Mouse (Mus musculus) cerebellum, adult (tissue): ENCODE data around the gene Tekt1.

Experiments used
- ATAC-seq: cut with Nextera tagmentation; 2 replicates; pipeline ENCODE4 v1.9.2; 2017; ENCODE audit warnings: mild to moderate bottlenecking, moderate library complexity, mixed read lengths; ENCODE audit not compliant: insufficient number of reproducible peaks, low FRiP score, low TSS enrichment

The Tekt1 gene

DNA sequence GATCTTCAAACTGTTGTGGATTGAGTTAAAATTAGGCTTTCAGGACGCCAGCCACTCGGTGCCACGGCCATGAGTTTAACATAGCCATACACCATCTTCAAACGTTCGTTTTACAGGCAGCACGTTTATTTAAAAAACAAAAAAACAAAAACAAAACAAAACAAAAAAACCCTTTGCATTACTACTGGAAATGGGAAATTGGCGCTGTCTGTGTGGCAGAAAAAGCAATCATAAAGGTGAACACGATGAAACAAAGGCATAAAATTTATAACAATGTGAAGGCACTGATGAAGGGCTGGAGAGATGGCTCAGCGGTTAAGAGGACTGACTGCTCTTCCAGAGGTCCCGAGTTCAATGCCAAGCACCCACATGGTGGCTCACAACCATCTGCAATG is at the start of gene Tekt1:
Tekt1 (minus strand) TSS at position 96 of the 395 bp plus-strand sequence.
- no peak for ATAC-seq

DNA sequence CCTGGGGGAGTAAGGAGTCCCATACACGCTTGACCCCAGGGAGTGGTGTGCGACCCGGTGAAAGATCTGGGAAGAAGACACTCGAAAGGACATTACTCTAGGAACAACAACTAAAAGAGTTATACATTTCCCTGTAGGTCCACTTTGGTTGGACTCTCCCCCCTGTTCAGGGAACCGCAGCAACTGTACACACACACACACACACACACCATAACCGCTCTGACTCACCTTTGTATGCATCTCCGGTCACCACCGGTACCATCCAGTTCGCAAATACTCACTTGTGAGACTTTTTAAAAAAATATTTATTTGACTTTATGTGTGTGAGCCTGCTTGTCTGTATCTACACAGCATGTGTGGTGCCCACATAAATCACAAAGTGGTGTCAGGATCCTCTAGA is 49.7 kb upstream of the Tekt1 start:
- no peak for ATAC-seq

DNA sequence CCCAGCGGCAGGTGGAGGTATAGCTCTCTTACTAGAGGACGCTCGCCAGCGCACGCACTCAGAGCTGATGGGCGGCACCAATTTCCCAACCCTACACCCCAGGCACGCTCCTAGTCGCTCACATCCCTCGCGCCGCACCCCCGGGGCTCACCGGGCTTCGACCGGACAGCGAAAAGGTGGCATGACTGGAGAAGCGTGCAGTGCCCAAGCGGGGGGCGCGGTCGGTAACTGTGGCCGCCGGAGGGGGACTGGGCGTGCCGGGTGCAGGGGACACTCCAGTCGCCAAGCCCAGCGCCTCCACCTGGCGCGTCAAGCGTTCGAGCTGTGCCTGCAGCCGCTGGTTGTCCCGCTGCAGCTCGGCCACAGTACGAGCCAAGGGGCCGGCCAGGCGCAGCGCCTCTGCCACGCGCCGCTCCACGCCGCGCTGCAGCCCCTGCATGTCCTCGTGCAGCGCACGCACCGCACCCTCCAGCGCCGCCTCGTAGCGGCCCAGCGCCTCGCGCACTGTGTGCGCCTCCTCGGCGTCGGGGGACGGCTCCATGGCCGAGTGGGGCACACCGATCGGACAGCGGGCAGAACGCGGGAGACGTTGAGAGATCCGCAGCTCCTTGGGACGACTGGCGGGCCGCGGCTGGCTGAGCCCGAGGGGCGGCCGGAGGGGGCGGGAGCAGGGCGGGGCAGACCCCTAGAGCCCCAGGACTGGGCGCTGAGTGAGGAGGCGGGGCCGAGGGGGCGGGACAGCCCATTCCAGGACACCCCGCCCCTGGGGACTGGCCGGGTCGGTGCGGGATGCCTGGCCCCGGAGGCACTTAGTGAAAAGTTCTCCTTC is 49.1 kb upstream of the Tekt1 start, which contains the start of gene Smtnl2:
Smtnl2 (minus strand) TSS at position 621 of the 829 bp plus-strand sequence.
- ATAC-seq: no peak

DNA sequence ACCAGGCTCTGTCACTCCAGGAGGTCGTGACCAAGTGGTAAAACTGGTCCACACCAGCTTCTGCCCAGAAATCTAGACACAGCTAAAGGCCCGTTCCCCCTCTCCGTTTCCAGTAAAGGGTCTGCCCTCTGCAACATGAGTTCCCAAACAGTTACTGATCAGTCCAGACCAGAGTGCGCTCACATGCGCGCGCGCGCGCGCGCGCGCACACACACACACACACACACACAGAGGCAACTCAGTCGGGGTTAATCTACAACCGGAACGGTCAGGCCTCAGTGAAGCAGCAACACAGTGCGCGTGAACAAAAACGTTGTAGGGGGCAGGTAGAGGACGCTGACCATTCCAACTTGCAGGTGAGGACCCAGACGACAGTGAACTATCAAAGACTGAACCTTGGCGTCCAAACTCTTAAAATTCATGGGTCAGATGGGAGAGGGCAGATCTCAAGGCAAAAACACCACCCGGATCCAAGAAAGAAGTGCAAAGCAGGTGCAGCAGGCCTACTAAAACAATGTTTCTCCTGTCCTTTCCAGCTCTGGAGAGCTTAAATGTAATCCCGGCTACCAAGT is 48.4 kb upstream of the Tekt1 start:
- no peak for ATAC-seq

DNA sequence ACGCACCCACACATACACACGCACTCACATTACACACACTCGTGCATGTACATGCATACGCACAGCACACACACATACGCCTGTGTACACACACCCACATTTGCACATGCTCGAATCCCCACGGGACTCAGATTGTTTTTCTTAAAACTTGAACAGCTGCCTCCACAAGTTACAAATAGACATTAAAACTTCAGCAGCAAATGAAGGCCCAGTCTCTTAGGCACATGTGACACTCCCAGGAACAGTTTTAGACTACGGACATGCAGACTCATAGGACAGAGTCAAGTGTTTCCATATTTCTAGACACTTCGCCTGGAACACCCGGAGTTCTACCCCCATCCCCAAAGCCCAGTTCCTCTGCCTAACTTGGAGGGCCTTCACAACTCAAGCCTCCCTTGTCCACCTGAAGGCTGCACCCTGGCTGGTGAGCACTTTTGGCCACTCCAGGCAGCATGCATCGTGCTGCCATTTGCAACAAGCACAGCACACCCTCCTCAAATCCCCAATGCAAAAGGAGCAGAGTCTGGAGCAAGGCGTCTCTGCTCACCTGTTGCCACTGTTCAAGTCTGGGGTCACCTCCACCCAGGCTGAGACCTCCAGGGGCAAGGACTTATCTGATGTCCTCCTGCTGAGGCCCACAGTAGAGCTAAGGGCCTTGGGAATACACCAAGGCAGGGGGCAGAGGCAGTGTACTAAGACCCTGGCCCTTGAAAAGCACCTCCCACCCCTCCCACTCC is 47.6 kb upstream of the Tekt1 start:
- no peak for ATAC-seq

DNA sequence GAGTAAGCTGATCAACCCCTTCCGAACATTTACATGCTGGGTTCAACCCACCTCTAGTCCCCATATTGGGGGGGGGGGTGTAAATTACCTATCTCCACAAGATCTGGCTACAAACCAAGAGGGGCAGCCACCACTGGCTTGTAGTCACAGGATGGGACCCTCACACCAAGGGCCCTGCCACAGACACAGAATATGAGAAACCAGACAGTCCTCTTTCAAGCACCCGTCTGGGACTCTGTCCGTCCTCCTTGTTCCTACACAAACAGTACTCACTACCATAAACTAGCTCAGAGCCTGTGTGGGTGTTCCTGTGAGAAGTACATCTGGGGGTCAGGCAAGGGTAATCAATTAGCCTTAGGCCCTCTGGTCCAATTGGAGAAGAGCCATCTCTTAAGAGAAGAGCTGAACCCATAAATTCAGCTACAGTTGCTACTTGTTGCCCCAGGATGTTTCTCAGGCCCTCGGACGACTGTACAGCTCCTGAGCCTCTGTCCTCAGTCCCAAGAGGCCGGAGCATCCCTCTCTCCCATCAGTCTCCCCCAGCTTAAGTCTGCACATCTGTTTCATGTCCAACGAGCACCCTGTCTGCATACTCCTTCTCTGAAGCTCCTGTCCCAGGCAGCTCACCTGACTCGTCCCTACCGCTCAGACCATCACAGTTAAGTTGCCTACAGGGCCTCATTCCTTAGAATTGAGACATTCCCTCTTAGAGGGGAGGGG is 46.4 kb upstream of the Tekt1 start:
- ATAC-seq: no peak

DNA sequence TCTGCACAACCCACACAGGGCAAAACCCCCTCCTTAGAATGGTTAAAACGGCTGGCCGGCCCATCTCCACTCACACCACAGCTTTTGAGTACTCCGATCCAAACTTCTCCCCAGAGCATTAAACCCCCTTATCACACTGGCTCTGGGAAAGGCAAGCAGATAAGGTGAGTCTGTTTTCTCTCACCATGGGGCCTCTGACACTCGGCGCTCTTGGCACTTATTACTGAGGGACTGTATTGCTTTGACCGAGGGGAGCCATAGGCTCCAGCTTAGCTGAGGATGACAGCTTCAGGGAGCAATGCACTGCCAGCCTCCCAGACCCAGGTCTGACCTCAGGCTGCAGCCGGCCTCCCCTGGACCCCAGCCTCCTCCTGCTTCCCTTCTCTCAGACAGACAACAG is 45.3 kb upstream of the Tekt1 start:
- ATAC-seq: no peak

DNA sequence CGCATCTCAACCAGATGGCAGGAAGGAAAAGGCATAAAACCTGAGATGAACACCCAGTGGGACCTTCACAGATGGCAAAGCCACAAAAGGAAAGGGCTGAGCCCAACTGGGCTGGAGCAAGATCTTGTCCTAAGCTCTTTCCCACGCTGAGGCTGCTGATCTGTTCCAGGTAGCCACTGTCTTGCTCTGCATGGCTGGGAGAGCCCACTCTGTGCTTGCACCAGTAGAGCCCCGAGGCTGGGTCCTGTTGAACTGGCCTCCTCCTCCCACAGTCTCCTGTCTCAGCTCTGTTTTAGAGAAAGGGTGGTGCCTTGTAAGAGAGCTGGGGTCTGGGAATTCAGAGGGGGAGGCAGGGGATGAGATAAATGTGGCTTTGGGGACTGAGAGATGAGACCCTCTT is 44.8 kb upstream of the Tekt1 start:
- ATAC-seq: no peak

DNA sequence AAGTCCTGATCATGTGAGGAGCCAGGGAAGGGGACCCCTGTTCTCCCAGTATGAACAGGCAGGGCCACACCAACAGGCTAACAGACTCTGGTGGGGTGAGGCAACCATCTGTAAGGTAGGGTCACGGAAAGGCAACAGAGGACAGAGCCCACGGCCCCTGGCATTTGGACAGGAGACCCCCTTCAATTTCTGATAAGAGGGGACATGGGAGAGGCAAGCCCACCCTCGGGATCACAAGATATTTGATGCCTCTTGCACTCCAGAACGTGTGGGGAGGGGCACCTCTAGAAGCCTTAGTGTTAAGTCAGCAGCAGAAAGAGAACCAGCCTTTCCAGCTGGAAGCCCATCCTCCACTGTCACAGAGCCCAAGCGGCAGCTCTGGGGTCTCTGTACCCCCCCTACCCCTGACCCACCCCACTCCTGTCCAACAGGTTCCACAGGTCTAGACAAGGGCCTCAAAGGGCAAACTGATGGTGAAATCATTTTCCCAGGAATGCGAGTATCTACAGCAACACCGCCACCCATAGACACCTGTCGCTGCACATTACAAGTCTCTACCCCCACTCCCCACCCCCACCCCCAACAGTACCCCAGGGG is 43.9 kb upstream of the Tekt1 start:
- no peak for ATAC-seq

DNA sequence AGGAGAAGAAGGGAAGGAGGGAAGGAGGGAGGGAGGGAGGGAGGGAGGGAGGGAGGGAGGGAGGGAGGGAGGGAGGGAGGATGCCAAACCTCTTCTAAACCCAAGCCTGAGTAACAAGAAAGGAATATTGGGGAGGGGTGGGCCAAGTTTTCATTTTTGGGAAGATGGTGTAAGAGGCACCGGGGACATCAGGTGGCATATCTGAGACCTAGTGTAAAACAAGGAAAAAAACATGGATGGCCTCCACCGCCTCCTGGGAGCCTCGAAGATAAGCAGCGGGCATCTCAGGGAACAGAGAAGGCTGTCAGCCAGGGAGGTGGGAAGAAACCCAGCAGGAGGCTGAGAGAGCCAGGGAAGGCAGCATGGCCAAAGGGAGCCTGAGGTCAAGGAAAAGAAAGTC is 43.3 kb upstream of the Tekt1 start:
- no peak for ATAC-seq

DNA sequence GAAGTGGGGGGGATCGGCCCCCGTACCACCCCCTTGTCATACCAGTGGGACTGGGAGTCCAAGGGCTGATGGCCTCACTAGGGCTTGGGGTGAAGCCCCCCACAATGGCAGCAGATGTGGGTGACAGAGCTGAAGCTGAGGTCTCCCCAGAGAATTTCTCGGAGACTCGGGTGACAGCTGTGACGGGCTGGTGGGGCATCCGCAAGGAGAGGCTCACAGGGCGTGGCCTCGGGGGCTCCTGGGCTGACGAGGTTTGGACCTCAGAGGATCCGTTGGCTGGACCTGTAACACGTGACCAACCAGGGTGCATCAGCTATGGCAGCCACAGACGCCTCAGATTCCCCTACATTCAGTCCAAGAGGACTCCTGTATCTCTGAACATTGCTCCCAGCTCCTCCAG is 40.7 kb upstream of the Tekt1 start:
- ATAC-seq: no peak

DNA sequence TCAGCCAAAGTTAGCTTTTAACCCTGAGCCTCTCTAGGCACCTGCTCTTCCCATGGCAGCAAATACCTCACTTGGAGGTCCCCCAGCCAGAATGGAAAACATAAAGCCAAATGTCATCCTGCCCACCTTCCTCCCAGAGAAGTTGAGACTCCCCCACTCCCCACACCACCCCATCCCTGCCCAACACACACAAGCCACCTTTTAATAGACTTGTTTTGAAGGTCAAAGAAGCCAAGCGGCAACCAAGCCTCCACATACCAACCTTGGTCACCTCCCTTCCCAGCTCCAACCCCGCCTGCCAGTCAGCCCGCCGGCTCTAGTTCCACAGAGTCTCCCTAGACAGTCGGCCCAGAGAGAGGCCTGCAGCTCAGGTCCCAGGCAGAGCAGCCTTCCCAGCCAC is 39.8 kb upstream of the Tekt1 start:
- no peak for ATAC-seq

DNA sequence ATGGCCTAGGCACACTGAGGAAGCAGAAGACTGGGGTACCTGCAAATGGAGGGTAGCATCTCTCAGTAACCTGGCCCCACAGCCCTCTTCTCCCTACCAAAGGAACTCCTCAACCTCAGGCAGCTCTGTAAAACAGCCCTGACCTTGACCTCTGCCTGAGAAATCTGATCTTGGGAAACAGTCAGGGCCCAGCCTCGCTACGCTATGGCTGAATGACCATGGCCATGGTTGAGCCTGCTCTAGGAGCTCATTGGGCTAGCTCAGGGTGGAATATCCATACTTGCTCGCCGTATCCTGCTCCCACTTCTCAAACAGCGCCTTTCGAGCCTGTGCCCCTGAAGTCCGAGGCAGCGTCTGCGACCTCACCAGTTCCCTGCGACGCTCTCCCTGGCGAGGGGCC is 38.8 kb upstream of the Tekt1 start:
- no peak for ATAC-seq

DNA sequence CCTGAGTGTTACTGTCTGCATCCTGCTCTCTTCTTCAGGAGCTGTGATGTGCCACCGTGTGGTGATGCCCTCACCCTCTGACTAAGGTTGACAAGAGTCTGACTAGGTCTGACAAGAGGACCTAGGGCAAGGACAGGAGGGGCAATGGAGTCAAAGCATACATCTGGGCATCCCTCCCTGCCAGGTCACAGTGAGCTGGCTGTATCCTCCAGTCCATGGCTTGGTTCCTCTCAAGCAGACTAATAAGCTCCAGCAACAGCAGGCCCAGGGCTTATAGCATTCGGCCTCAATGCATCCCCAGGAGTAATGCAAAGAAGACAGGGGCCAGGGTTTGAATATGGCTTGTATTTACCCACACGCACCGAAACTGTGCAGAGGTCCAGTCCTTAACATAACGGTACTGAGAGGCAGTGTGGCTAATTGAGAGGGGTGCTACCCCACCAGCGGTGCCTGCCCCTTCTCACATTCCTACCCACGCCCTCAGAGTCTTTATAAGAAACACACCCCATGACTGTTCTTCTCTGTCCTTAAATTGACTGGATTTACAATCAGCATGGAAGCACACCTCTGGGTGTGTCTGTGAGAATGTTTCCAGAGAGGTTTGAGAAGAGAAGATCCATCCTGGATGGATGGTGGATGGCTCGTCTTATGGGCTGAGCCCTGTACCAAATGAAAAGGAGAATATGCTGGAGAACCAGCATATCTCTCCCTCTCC is 35.7 kb upstream of the Tekt1 start:
- no peak for ATAC-seq

DNA sequence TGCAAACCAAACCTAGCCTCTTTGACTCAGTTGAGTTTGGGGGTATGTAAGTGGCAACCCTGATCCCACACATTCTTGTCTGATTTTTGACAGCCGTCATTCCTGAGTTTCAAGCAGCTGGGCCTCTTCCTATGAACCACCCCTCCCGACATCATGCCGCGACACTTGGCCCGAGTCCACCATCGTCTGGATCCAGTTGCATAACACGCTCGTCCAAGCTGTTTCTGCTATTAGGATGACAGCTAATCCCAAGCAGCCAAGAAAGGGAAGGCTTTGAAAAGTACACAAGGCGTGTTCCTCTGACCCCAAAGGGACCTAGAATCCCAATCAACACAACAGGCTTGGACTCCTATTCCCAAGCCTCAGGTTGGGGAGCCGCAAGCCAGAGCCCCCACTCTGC is 34.8 kb upstream of the Tekt1 start:
- ATAC-seq: no peak

DNA sequence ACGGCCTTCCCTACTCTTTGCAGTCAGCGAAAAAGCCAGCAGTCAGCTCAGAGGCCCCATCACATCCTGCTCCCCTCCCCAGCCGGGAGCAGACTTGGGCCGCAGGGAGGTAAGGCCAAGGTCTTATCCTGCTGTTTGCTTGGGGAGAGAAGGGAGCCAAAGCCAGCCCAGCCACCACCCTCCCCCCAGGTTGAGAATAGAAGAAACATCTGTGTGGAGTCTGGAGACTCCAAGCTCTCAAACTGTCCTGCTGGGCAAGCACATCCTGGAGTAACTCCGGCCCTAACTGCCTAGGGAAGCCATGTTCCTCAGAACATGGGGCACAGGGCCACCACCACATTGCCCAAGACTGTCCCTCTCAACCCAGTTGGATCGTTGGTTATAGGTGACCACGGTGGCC is 34.4 kb upstream of the Tekt1 start:
- no peak for ATAC-seq

DNA sequence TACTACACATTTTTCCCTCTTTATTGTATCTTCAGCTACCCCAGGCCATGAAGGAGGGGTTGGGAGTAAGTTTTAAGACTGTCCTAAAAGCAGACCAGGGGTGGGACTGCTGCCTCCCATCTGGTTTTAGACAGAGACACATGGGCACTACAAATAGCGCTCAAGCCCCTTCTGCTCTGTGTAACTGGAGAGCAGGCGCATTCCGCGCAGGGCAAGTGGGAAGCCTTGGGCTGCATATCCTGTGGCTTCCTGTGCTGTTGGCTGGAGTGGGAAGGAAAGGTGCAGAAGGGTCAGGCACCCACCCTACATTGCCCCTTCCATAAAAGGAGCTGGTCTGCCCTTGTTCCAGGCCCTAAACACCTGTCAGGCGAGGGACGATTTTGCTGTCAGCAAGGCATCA is 33.4 kb upstream of the Tekt1 start:
- no peak for ATAC-seq

DNA sequence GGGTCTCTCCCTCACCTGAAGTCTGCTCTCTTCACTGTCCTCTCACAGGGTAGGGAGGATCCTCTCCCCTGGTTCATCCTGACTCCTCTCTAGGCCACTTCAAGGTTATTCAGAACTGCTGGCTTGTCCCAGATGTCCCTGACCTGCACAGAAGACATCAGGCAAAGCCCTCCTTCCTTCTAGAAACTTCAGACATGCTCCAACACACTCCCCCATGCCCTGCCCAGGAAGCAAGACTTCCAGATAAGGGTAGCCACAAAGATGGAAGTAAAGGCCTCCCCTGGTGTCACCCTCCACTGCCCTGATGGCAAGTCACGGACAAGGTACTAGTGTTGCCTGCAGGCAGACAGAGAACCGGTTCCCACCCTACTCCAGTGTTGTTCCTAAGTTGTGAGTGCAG is 32.5 kb upstream of the Tekt1 start:
- ATAC-seq: no peak

DNA sequence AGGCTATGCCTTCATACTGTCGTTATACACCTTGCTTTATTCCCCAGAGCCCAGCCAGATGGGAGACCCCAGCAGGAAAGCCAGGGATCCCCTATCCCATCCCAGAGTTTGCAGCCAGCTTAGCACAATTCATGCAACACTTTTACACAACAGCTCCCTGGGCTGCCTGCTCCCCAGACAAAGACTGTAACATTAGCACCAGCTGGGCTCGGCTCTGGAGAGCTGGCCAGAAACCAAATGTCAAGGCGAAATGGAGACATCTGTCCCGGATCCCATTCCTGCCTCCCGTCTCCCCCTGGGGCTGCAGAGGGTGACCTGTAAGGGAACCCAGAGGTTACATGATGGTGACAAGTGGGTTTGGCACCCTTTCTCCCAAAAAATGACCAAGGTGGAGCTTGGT is 31.4 kb upstream of the Tekt1 start:
- ATAC-seq: no peak

DNA sequence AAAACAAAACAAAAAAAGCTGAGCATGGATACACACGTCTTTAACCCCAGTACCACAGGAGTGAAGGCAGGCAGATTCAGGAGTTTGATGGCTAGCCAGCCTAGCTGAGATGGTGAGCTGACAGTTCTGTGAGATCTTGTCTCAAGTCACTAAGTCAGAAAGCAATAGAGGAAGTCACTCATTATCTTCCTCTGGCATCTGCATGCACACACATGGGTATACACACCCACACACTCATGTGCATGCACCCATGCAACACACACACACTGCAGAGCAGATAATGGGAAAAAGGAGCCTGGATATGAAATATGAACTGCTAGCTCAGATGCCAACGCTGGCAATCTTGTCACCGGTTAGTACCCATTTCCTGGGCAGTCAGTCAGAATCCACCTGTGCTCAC is 31.0 kb upstream of the Tekt1 start:
- no peak for ATAC-seq
